Mouse (Mus musculus): ENCODE results near the gene Mrps24. TPM values are rescaled to one million over a fixed set of nuclear protein-coding genes. Genes with fewer than 3 reads are reported as not detected.

Mrps24 gene
- total and polyA plus RNA-seq, 3 experiments, result 73.8 to 107 (median 90.8) TPM

- H3K4me3 ChIP-seq (replicated peaks in 1 of 3; ENCODE audit: low read depth in 2 of 3, low read length in 2 of 3, poor library complexity in 1 of 3), result peak overlapping the region in 1 of 3 experiments; percentile 67
- H3K27me3 ChIP-seq (replicated peaks), result no peaks in the 10 kb centered on the region
- no peak overlapping the region for H3K4me2 ChIP-seq (ENCODE audit: insufficient read depth, low read depth, poor library complexity, severe bottlenecking)
- peaks cover 0 to 2% of the 10 kb centered on the region in 2 experiments for H3K36me3 ChIP-seq (replicated peaks in 1 of 2; ENCODE audit: control insufficient read depth in 1 of 2, insufficient read depth in 1 of 2, low read length in 1 of 2)
- peaks cover 7% of the 10 kb centered on the region for H3K79me2 ChIP-seq (replicated peaks; ENCODE audit: control insufficient read depth, extremely low read depth, insufficient read depth, poor library complexity, severe bottlenecking)
- dilution Hi-C loops (cut with MboI; ENCODE audit: extremely low pct_ligation_motif_present, extremely low pct_unique_long_range_greater_than_20kb, low sequenced_read_pairs), result no loop called here
- peak; percentile 45 for DNase-seq (ENCODE audit: extremely low read depth)
- H3K4me1 ChIP-seq (ENCODE audit: control insufficient read depth in 1 of 2, insufficient read depth in 2 of 2), result peaks cover 10 to 28% of the 10 kb centered on the region in 2 experiments
- no peak overlapping the region for H3K27ac ChIP-seq (ENCODE audit: insufficient read depth, low read depth)
- no peak overlapping the region for H3K9ac ChIP-seq (ENCODE audit: insufficient read depth, low read depth)
- in situ Hi-C loops (cut with MboI; ENCODE audit: low pct_ligation_motif_present, low pct_unique_long_range_greater_than_20kb, low sequenced_read_pairs), result no loop called here
- H3K9me3 ChIP-seq (replicated peaks; ENCODE audit: low read length), result peaks cover 5% of the 10 kb centered on the region
- TF ChIP-seq CHD2 (IDR thresholded peaks at IDR 0.05; ENCODE audit: low read length), result no peak
- TF ChIP-seq MAZ (IDR thresholded peaks at IDR 0.05; ENCODE audit: low read depth, low read length), result no peak
- TF ChIP-seq CTCF (conservative IDR thresholded peaks at IDR 0.05 in 1 of 2, IDR thresholded peaks at IDR 0.05 in 1 of 2; ENCODE audit: low read depth in 2 of 2, low read length in 2 of 2), result peak in 1 of 2 experiments; percentile 90; a peak in 2 of 4 replicates
- no peak for TF ChIP-seq HCFC1 (IDR thresholded peaks at IDR 0.05; ENCODE audit: low read depth, low read length)
- peak; percentile 32 for TF ChIP-seq RAD21 (IDR thresholded peaks at IDR 0.05; ENCODE audit: low read depth, low read length)
- no peak for TF ChIP-seq USF1 (IDR thresholded peaks at IDR 0.05; ENCODE audit: low read depth, low read length)
- TF ChIP-seq TBP (conservative IDR thresholded peaks at IDR 0.05; ENCODE audit: low read depth, low read length), result 0 out of 2 replicates have a peak, but pooled peaks have one; percentile 17
- 0 out of 2 replicates have a peak, but pooled peaks have one; percentile 17 for TF ChIP-seq RCOR1 (conservative IDR thresholded peaks at IDR 0.05; ENCODE audit: low read depth, low read length)
- no peak for TF ChIP-seq E2F4 (IDR thresholded peaks at IDR 0.05; ENCODE audit: insufficient replicate concordance, low read depth, low read length)
- peak; percentile 50 for TF ChIP-seq SMC3 (IDR thresholded peaks at IDR 0.05; ENCODE audit: low read depth, low read length)
Observed at GRCm38 (mm10) chr11:5742106-5742505, 26.6 kb upstream of the Mrps24 start.

- H3K27me3 ChIP-seq (replicated peaks), result no peaks in the 10 kb centered on the region
- in situ Hi-C loops (cut with MboI; ENCODE audit: low pct_ligation_motif_present, low pct_unique_long_range_greater_than_20kb, low sequenced_read_pairs) (no loop called here), dilution Hi-C loops (cut with MboI; ENCODE audit: extremely low pct_ligation_motif_present, extremely low pct_unique_long_range_greater_than_20kb, low sequenced_read_pairs) (no loop called here)
- DNase-seq (ENCODE audit: extremely low read depth), result peak; percentile 59
- peak overlapping the region; percentile 31; the same call in 1 of the 2 replicates for H3K27ac ChIP-seq (ENCODE audit: insufficient read depth, low read depth)
- H3K4me1 ChIP-seq (ENCODE audit: control insufficient read depth in 1 of 2, insufficient read depth in 2 of 2), result peaks cover 10 to 28% of the 10 kb centered on the region in 2 experiments
- H3K4me3 ChIP-seq (replicated peaks in 1 of 3; ENCODE audit: low read depth in 2 of 3, low read length in 2 of 3, poor library complexity in 1 of 3), result peak overlapping the region; percentile 67 to 88 (median 76)
- H3K9me3 ChIP-seq (replicated peaks; ENCODE audit: low read length), result no peaks in the 10 kb centered on the region
- peak overlapping the region; percentile 88 for H3K9ac ChIP-seq (ENCODE audit: insufficient read depth, low read depth)
- H3K4me2 ChIP-seq (ENCODE audit: insufficient read depth, low read depth, poor library complexity, severe bottlenecking), result peak overlapping the region; percentile 71
- H3K79me2 ChIP-seq (replicated peaks; ENCODE audit: control insufficient read depth, extremely low read depth, insufficient read depth, poor library complexity, severe bottlenecking), result peaks cover 7% of the 10 kb centered on the region
- peaks cover 0 to 2% of the 10 kb centered on the region in 2 experiments for H3K36me3 ChIP-seq (replicated peaks in 1 of 2; ENCODE audit: control insufficient read depth in 1 of 2, insufficient read depth in 1 of 2, low read length in 1 of 2)
- TF ChIP-seq JUND (conservative IDR thresholded peaks at IDR 0.05; ENCODE audit: low read depth, low read length), result no peak
- TF ChIP-seq ZC3H11A (IDR thresholded peaks at IDR 0.05; ENCODE audit: low read depth, low read length), result no peak
- 0 out of 2 replicates have a peak, but pooled peaks have one; percentile 25 for TF ChIP-seq EP300 (IDR thresholded peaks at IDR 0.05; ENCODE audit: low read length)
- TF ChIP-seq MYC (IDR thresholded peaks at IDR 0.05; ENCODE audit: low read depth, low read length), result no peak
- TF ChIP-seq RAD21 (IDR thresholded peaks at IDR 0.05; ENCODE audit: low read depth, low read length), result no peak
- TF ChIP-seq KAT2A (IDR thresholded peaks at IDR 0.05; ENCODE audit: insufficient replicate concordance, low read length), result 0 out of 2 replicates have a peak, but pooled peaks have one; percentile 46
- no peak for TF ChIP-seq ZNF384 (IDR thresholded peaks at IDR 0.05; ENCODE audit: low read depth, low read length)
- TF ChIP-seq USF2 (conservative IDR thresholded peaks at IDR 0.05; ENCODE audit: low read depth, low read length), result no peak
- TF ChIP-seq NRF1 (IDR thresholded peaks at IDR 0.05; ENCODE audit: low read depth, low read length), result peak; percentile 61
- no peak for TF ChIP-seq ETS1 (conservative IDR thresholded peaks at IDR 0.05; ENCODE audit: low read depth, low read length)
- TF ChIP-seq NELFE (IDR thresholded peaks at IDR 0.05; ENCODE audit: low read depth, low read length), result peak; percentile 86
- 0 out of 2 replicates have a peak, but pooled peaks have one; percentile 42 for TF ChIP-seq MAZ (IDR thresholded peaks at IDR 0.05; ENCODE audit: low read depth, low read length)
- TF ChIP-seq MAFK (IDR thresholded peaks at IDR 0.05; ENCODE audit: insufficient replicate concordance, low read length), result no peak
- TF ChIP-seq MAX (IDR thresholded peaks at IDR 0.05; ENCODE audit: low read length), result peak; percentile 55; the same call in 1 of the 2 replicates
- 0 out of 2 replicates have a peak, but pooled peaks have one; percentile 37 for TF ChIP-seq TBP (conservative IDR thresholded peaks at IDR 0.05; ENCODE audit: low read depth, low read length)
- TF ChIP-seq IRF4 (IDR thresholded peaks at IDR 0.05; ENCODE audit: low read depth, low read length), result 0 out of 2 replicates have a peak, but pooled peaks have one; percentile 18
- no peak for TF ChIP-seq GABPA (IDR thresholded peaks at IDR 0.05; ENCODE audit: insufficient replicate concordance, low read depth, low read length)
- TF ChIP-seq CHD2 (IDR thresholded peaks at IDR 0.05; ENCODE audit: low read length), result no peak
- no peak for TF ChIP-seq ELF1 (IDR thresholded peaks at IDR 0.05; ENCODE audit: low read depth, low read length)
- no peak for TF ChIP-seq E2F4 (IDR thresholded peaks at IDR 0.05; ENCODE audit: insufficient replicate concordance, low read depth, low read length)
- no peak for TF ChIP-seq RCOR1 (conservative IDR thresholded peaks at IDR 0.05; ENCODE audit: low read depth, low read length)
- TF ChIP-seq SIN3A (IDR thresholded peaks at IDR 0.05; ENCODE audit: low read length), result peak; percentile 87; the same call in 1 of the 2 replicates
- no peak for TF ChIP-seq PAX5 (IDR thresholded peaks at IDR 0.05; ENCODE audit: low read length)
- peak; percentile 50; the same call in 1 of the 2 replicates for TF ChIP-seq MEF2A (IDR thresholded peaks at IDR 0.05; ENCODE audit: borderline replicate concordance, low read depth, low read length)
- no peak for TF ChIP-seq ZKSCAN1 (IDR thresholded peaks at IDR 0.05; ENCODE audit: borderline replicate concordance, low read depth, low read length)
Observed at GRCm38 (mm10) chr11:5740965-5741627, 25.6 kb upstream of the Mrps24 start.

Data from CH12.LX (cell line).